Mouse (Mus musculus): ENCODE measurements around the gene Atxn2l. TPM values are rescaled to one million over a fixed set of nuclear protein-coding genes. Genes with fewer than 3 reads are reported as not detected.

The Atxn2l gene
- polyA plus RNA-seq, 1 experiment from 2014 or later, result 49.8 TPM

- no peak overlapping the region for H3K4me2 ChIP-seq (ENCODE audit: low read depth, low read length)
- H3K9me3 ChIP-seq (ENCODE audit: control insufficient read depth, low read length), result no peaks in the 10 kb centered on the region
- H3K4me1 ChIP-seq (ENCODE audit: control insufficient read depth, insufficient read depth, low read length), result peaks cover 10% of the 10 kb centered on the region
- H3K4me3 ChIP-seq (ENCODE audit: low read depth, low read length), result no peak overlapping the region
- ATAC-seq (ENCODE audit: low read depth) (no peak), DNase-seq (ENCODE audit: low spot score) (no peak)
- H3K27ac ChIP-seq (replicated peaks; ENCODE audit: low read depth, low read length), result no peak overlapping the region
- peaks cover 66% of the 10 kb centered on the region for H3K36me3 ChIP-seq (ENCODE audit: control insufficient read depth, insufficient read depth, low read length)
- H3K9ac ChIP-seq (ENCODE audit: low read depth, low read length), result no peak overlapping the region
- 90% methylated on average over 5 of the region's 5 CpGs for WGBS
- no peaks in the 10 kb centered on the region for H3K27me3 ChIP-seq (replicated peaks; ENCODE audit: control insufficient read depth, insufficient read depth, low read length)
These were observed 31.9 kb downstream of the Atxn2l start for GRCm38 (mm10) chr7:126471361-126471760.

- 64% methylated on average over 6 of the region's 6 CpGs for WGBS
- H3K4me1 ChIP-seq (ENCODE audit: control insufficient read depth, insufficient read depth, low read length), result peaks cover 6% of the 10 kb centered on the region; the same call in 1 of the 2 replicates
- peaks cover 71% of the 10 kb centered on the region for H3K36me3 ChIP-seq (ENCODE audit: control insufficient read depth, insufficient read depth, low read length)
- H3K4me3 ChIP-seq (ENCODE audit: low read depth, low read length), result no peak overlapping the region
- no peak overlapping the region for H3K4me2 ChIP-seq (ENCODE audit: low read depth, low read length)
- no peaks in the 10 kb centered on the region for H3K9me3 ChIP-seq (ENCODE audit: control insufficient read depth, low read length)
- no peak for ATAC-seq (ENCODE audit: low read depth)
- no peak overlapping the region for H3K9ac ChIP-seq (ENCODE audit: low read depth, low read length)
- no peak overlapping the region for H3K27ac ChIP-seq (replicated peaks; ENCODE audit: low read depth, low read length)
- no peaks in the 10 kb centered on the region for H3K27me3 ChIP-seq (replicated peaks; ENCODE audit: control insufficient read depth, insufficient read depth, low read length)
- no peak for DNase-seq (ENCODE audit: low spot score)
These were observed 33.2 kb downstream of the Atxn2l start for GRCm38 (mm10) chr7:126470077-126470476.

GRCm38 (mm10) chr7:126467834-126468627 lies 35.2 kb downstream of the Atxn2l start:
- no peak overlapping the region for H3K9ac ChIP-seq (ENCODE audit: low read depth, low read length)
- 88% methylated on average over 18 of the region's 18 CpGs for WGBS
- H3K4me2 ChIP-seq (ENCODE audit: low read depth, low read length), result no peak overlapping the region
- H3K4me1 ChIP-seq (ENCODE audit: control insufficient read depth, insufficient read depth, low read length), result peaks cover 7% of the 10 kb centered on the region
- peaks cover 70% of the 10 kb centered on the region for H3K36me3 ChIP-seq (ENCODE audit: control insufficient read depth, insufficient read depth, low read length)
- DNase-seq (ENCODE audit: low spot score) (no peak), ATAC-seq (ENCODE audit: low read depth) (no peak)
- H3K4me3 ChIP-seq (ENCODE audit: low read depth, low read length), result no peak overlapping the region
- no peaks in the 10 kb centered on the region for H3K27me3 ChIP-seq (replicated peaks; ENCODE audit: control insufficient read depth, insufficient read depth, low read length)
- no peak overlapping the region for H3K27ac ChIP-seq (replicated peaks; ENCODE audit: low read depth, low read length)
- H3K9me3 ChIP-seq (ENCODE audit: control insufficient read depth, low read length), result no peaks in the 10 kb centered on the region

- 65% methylated on average over 5 of the region's 5 CpGs for WGBS
- Histone ChIP-seq H3K36me3 (ENCODE audit: control insufficient read depth, insufficient read depth, low read length) (peaks cover 62% of the 10 kb centered on the region), H3K9ac (ENCODE audit: low read depth, low read length) (no peak overlapping the region), H3K9me3 (ENCODE audit: control insufficient read depth, low read length) (no peaks in the 10 kb centered on the region), H3K4me2 (ENCODE audit: low read depth, low read length) (no peak overlapping the region), H3K4me1 (ENCODE audit: control insufficient read depth, insufficient read depth, low read length) (peaks cover 7% of the 10 kb centered on the region), H3K27me3 (replicated peaks; ENCODE audit: control insufficient read depth, insufficient read depth, low read length) (no peaks in the 10 kb centered on the region), H3K4me3 (ENCODE audit: low read depth, low read length) (no peak overlapping the region), H3K27ac (replicated peaks; ENCODE audit: low read depth, low read length) (no peak overlapping the region)
- DNase-seq (ENCODE audit: low spot score), result no peak
- no peak for ATAC-seq (ENCODE audit: low read depth)
These were observed 36.0 kb downstream of the Atxn2l start for GRCm38 (mm10) chr7:126467271-126467670.

GRCm38 (mm10) chr7:126466707-126467106 lies 36.5 kb downstream of the Atxn2l start:
- Histone ChIP-seq H3K9ac (ENCODE audit: low read depth, low read length) (no peak overlapping the region), H3K36me3 (ENCODE audit: control insufficient read depth, insufficient read depth, low read length) (peaks cover 57% of the 10 kb centered on the region), H3K27me3 (replicated peaks; ENCODE audit: control insufficient read depth, insufficient read depth, low read length) (no peaks in the 10 kb centered on the region), H3K4me2 (ENCODE audit: low read depth, low read length) (no peak overlapping the region), H3K4me1 (ENCODE audit: control insufficient read depth, insufficient read depth, low read length) (peaks cover 7% of the 10 kb centered on the region), H3K9me3 (ENCODE audit: control insufficient read depth, low read length) (no peaks in the 10 kb centered on the region), H3K4me3 (ENCODE audit: low read depth, low read length) (no peak overlapping the region), H3K27ac (replicated peaks; ENCODE audit: low read depth, low read length) (no peak overlapping the region)
- WGBS, result 83% methylated on average over 5 of the region's 5 CpGs
- ATAC-seq (ENCODE audit: low read depth) (no peak), DNase-seq (ENCODE audit: low spot score) (no peak)

- H3K4me1 ChIP-seq (ENCODE audit: control insufficient read depth, insufficient read depth, low read length), result peaks cover 7% of the 10 kb centered on the region
- 43% methylated on average over 8 of the region's 9 CpGs for WGBS
- H3K4me3 ChIP-seq (ENCODE audit: low read depth, low read length), result no peak overlapping the region
- H3K4me2 ChIP-seq (ENCODE audit: low read depth, low read length), result no peak overlapping the region
- no peak overlapping the region for H3K9ac ChIP-seq (ENCODE audit: low read depth, low read length)
- H3K27me3 ChIP-seq (replicated peaks; ENCODE audit: control insufficient read depth, insufficient read depth, low read length), result no peaks in the 10 kb centered on the region
- DNase-seq (ENCODE audit: low spot score) (peak; percentile 30), ATAC-seq (ENCODE audit: low read depth) (no peak)
- no peaks in the 10 kb centered on the region for H3K9me3 ChIP-seq (ENCODE audit: control insufficient read depth, low read length)
- H3K36me3 ChIP-seq (ENCODE audit: control insufficient read depth, insufficient read depth, low read length), result peaks cover 51% of the 10 kb centered on the region
- no peak overlapping the region for H3K27ac ChIP-seq (replicated peaks; ENCODE audit: low read depth, low read length)
These were observed 37.1 kb downstream of the Atxn2l start for GRCm38 (mm10) chr7:126466116-126466515.

- Histone ChIP-seq H3K36me3 (ENCODE audit: control insufficient read depth, insufficient read depth, low read length) (peaks cover 45% of the 10 kb centered on the region), H3K27ac (replicated peaks; ENCODE audit: low read depth, low read length) (peak overlapping the region; percentile 19; the same call in 1 of the 2 replicates), H3K9ac (ENCODE audit: low read depth, low read length) (no peak overlapping the region), H3K4me3 (ENCODE audit: low read depth, low read length) (no peak overlapping the region), H3K27me3 (replicated peaks; ENCODE audit: control insufficient read depth, insufficient read depth, low read length) (no peaks in the 10 kb centered on the region), H3K9me3 (ENCODE audit: control insufficient read depth, low read length) (no peaks in the 10 kb centered on the region), H3K4me1 (ENCODE audit: control insufficient read depth, insufficient read depth, low read length) (peaks cover 7% of the 10 kb centered on the region), H3K4me2 (ENCODE audit: low read depth, low read length) (no peak overlapping the region)
- ATAC-seq (ENCODE audit: low read depth), result peak; percentile 60
- 55% methylated on average over 7 of the region's 7 CpGs for WGBS
- DNase-seq (ENCODE audit: low spot score), result peak; percentile 55
These were observed 37.8 kb downstream of the Atxn2l start for GRCm38 (mm10) chr7:126465246-126466030.

GRCm38 (mm10) chr7:126464836-126465235 lies 38.4 kb downstream of the Atxn2l start:
- H3K4me2 ChIP-seq (ENCODE audit: low read depth, low read length), result no peak overlapping the region
- H3K4me3 ChIP-seq (ENCODE audit: low read depth, low read length), result no peak overlapping the region
- no peaks in the 10 kb centered on the region for H3K27me3 ChIP-seq (replicated peaks; ENCODE audit: control insufficient read depth, insufficient read depth, low read length)
- ATAC-seq (ENCODE audit: low read depth) (no peak), DNase-seq (ENCODE audit: low spot score) (no peak)
- 47% methylated on average over 5 of the region's 5 CpGs for WGBS
- H3K9me3 ChIP-seq (ENCODE audit: control insufficient read depth, low read length), result no peaks in the 10 kb centered on the region
- peaks cover 7% of the 10 kb centered on the region for H3K4me1 ChIP-seq (ENCODE audit: control insufficient read depth, insufficient read depth, low read length)
- H3K9ac ChIP-seq (ENCODE audit: low read depth, low read length), result no peak overlapping the region
- H3K27ac ChIP-seq (replicated peaks; ENCODE audit: low read depth, low read length), result peak overlapping the region; percentile 28; the same call in 1 of the 2 replicates
- H3K36me3 ChIP-seq (ENCODE audit: control insufficient read depth, insufficient read depth, low read length), result peaks cover 39% of the 10 kb centered on the region

Data from embryonic facial prominence, embryonic 14.5 days (tissue).